Mouse (Mus musculus) neural tube, embryonic 12.5 days (tissue): ENCODE data around the gene Tpst2. TPM values are rescaled to one million over a fixed set of nuclear protein-coding genes. Genes with fewer than 3 reads are reported as not detected.
"Not testable (repeated sequence)": the region's sequence is repeated elsewhere in the genome, so short reads cannot be mapped to it uniquely, and the experiment has no call there.

Source experiments
- ATAC-seq: fragments of 200-750 bp; cut with Nextera tagmentation; 2 replicates; pipeline ENCODE4 v1.8.0; 2017; ENCODE audit warnings: low read depth, mild to moderate bottlenecking, moderate TSS enrichment, moderate library complexity; ENCODE audit not compliant: low FRiP score
- H3K27ac ChIP-seq: fragments of 300-500 bp; sonication (generic); 2 replicates; pipeline ENCODE4 v1.5.1; 2016
- H3K27me3 ChIP-seq: fragments of 300-500 bp; sonication (generic); replicated peaks from 2 replicates; pipeline ENCODE4 v1.6.1; 2016; ENCODE audit warnings: mild to moderate bottlenecking
- H3K36me3 ChIP-seq: fragments of 300-500 bp; sonication (generic); 2 replicates; pipeline ENCODE4 v1.6.1; 2016; ENCODE audit warnings: mild to moderate bottlenecking
- H3K4me1 ChIP-seq: fragments of 300-500 bp; sonication (generic); 2 replicates; pipeline ENCODE4 v1.6.1; 2016
- H3K4me2 ChIP-seq: fragments of 300-500 bp; sonication (generic); replicated peaks from 2 replicates; pipeline ENCODE4 v1.6.1; 2016; ENCODE audit warnings: mild to moderate bottlenecking
- H3K4me3 ChIP-seq: fragments of 300-500 bp; sonication (generic); 2 replicates; pipeline ENCODE4 v1.5.1; 2016
- H3K9ac ChIP-seq: fragments of 300-500 bp; sonication (generic); 2 replicates; pipeline ENCODE4 v1.6.1; 2016; ENCODE audit warnings: mild to moderate bottlenecking
- H3K9me3 ChIP-seq: fragments of 300-500 bp; sonication (generic); 2 replicates; pipeline ENCODE4 v1.6.1; 2016; ENCODE audit warnings: mild to moderate bottlenecking
- WGBS: fragments of 180-500 bp; shearing (Covaris S2); methylation state at CpG from one replicate; pipeline ENCODE4 v1.1.7; 2016; 5-methylcytosine and 5-hydroxymethylcytosine counted together
- polyA plus RNA-seq: library from polyadenylated mRNA; unstranded; fragments of >200 nt; fragmentation: Nextera tagmentation; extraction: Ambion mirVana; gene quantifications from 2 replicates; pipeline ENCODE4 v1.2.1, GENCODE M21; 2016

Gene Tpst2
- polyA plus RNA-seq, 1 experiment from 2014 or later: 28.7 TPM

- no peak overlapping the region for H3K27ac ChIP-seq
- peaks cover 5% of the 10 kb centered on the region for H3K4me1 ChIP-seq
- no peaks in the 10 kb centered on the region for H3K9me3 ChIP-seq
- no peak overlapping the region for H3K4me2 ChIP-seq
- H3K4me3 ChIP-seq: no peak overlapping the region
- 63% methylated on average over 5 of the region's 5 CpGs for WGBS
- H3K9ac ChIP-seq: no peak overlapping the region
- no peak for ATAC-seq
- no peaks in the 10 kb centered on the region for H3K27me3 ChIP-seq
- H3K36me3 ChIP-seq: peaks cover 18% of the 10 kb centered on the region
Measured at GRCm38 (mm10) chr5:112317328-112317727, 40.8 kb downstream of the Tpst2 start.

- WGBS: 57% methylated on average over 2 of the region's 2 CpGs
- H3K27ac ChIP-seq, H3K4me2 ChIP-seq, H3K36me3 ChIP-seq, H3K27me3 ChIP-seq, H3K9me3 ChIP-seq, ATAC-seq, H3K9ac ChIP-seq, H3K4me3 ChIP-seq, H3K4me1 ChIP-seq: not testable (repeated sequence)
Measured at GRCm38 (mm10) chr5:112319343-112319742, 42.9 kb downstream of the Tpst2 start.

GRCm38 (mm10) chr5:112320379-112320778, 43.9 kb downstream of the Tpst2 start:
- peaks cover under 1% of the 10 kb centered on the region for H3K36me3 ChIP-seq
- no peak overlapping the region for H3K4me2 ChIP-seq
- H3K27me3 ChIP-seq: no peaks in the 10 kb centered on the region
- ATAC-seq: no peak
- WGBS: 79% methylated on average over 5 of the region's 5 CpGs
- H3K27ac ChIP-seq: no peak overlapping the region
- no peak overlapping the region for H3K9ac ChIP-seq
- H3K9me3 ChIP-seq: no peaks in the 10 kb centered on the region
- H3K4me3 ChIP-seq: no peak overlapping the region
- peaks cover 9% of the 10 kb centered on the region; the same call in 1 of the 2 replicates for H3K4me1 ChIP-seq

- WGBS: 69% methylated on average over 6 of the region's 6 CpGs
- Histone ChIP-seq H3K4me3 (no peak overlapping the region), H3K36me3 (no peaks in the 10 kb centered on the region), H3K4me1 (peaks cover 15% of the 10 kb centered on the region), H3K9me3 (no peaks in the 10 kb centered on the region), H3K9ac (no peak overlapping the region), H3K27me3 (no peaks in the 10 kb centered on the region), H3K27ac (no peak overlapping the region), H3K4me2 (no peak overlapping the region)
- no peak for ATAC-seq
Measured at GRCm38 (mm10) chr5:112320936-112321335, 44.4 kb downstream of the Tpst2 start.

GRCm38 (mm10) chr5:112321376-112321775, 44.9 kb downstream of the Tpst2 start:
- H3K27me3 ChIP-seq: no peaks in the 10 kb centered on the region
- no peak overlapping the region for H3K27ac ChIP-seq
- no peak overlapping the region for H3K4me3 ChIP-seq
- no peak overlapping the region for H3K9ac ChIP-seq
- no peaks in the 10 kb centered on the region for H3K9me3 ChIP-seq
- no peaks in the 10 kb centered on the region for H3K36me3 ChIP-seq
- no peak for ATAC-seq
- H3K4me1 ChIP-seq: peaks cover 17% of the 10 kb centered on the region
- WGBS: 81% methylated on average over 4 of the region's 4 CpGs
- no peak overlapping the region for H3K4me2 ChIP-seq

- H3K27ac ChIP-seq: no peak overlapping the region
- ATAC-seq: no peak
- H3K4me3 ChIP-seq: no peak overlapping the region
- WGBS: 90% methylated on average over 6 of the region's 6 CpGs
- H3K36me3 ChIP-seq: 0 out of 2 replicates have a peak, but pooled peaks cover 6% of the 10 kb centered on the region
- no peaks in the 10 kb centered on the region for H3K27me3 ChIP-seq
- H3K9ac ChIP-seq: no peak overlapping the region
- H3K9me3 ChIP-seq: no peaks in the 10 kb centered on the region
- peaks cover 27% of the 10 kb centered on the region for H3K4me1 ChIP-seq
- no peak overlapping the region for H3K4me2 ChIP-seq
Measured at GRCm38 (mm10) chr5:112323246-112323645, 46.8 kb downstream of the Tpst2 start.

- Histone ChIP-seq H3K4me1 (peaks cover 27% of the 10 kb centered on the region), H3K4me2 (peak overlapping the region; percentile 80), H3K9me3 (no peaks in the 10 kb centered on the region), H3K27ac (no peak overlapping the region), H3K9ac (no peak overlapping the region), H3K27me3 (no peaks in the 10 kb centered on the region), H3K36me3 (peaks cover 19% of the 10 kb centered on the region), H3K4me3 (no peak overlapping the region)
- peak; percentile 60; the same call in 1 of the 2 replicates for ATAC-seq
- WGBS: 27% methylated on average over 24 of the region's 24 CpGs
Measured at GRCm38 (mm10) chr5:112324637-112325545, 48.4 kb downstream of the Tpst2 start.

- H3K4me2 ChIP-seq: peak within 1 kb of the TSS; percentile 80
- H3K9ac ChIP-seq: peak within 1 kb of the TSS; percentile 82
- peaks cover 28% of the 10 kb centered on the region for H3K36me3 ChIP-seq
- H3K27ac ChIP-seq: peak within 1 kb of the TSS; percentile 62; the same call in 1 of the 2 replicates
- H3K9me3 ChIP-seq: no peaks in the 10 kb centered on the region
- no peaks in the 10 kb centered on the region for H3K27me3 ChIP-seq
- ATAC-seq: peak; percentile 85
- peak within 1 kb of the TSS; percentile 97 for H3K4me3 ChIP-seq
- 10% methylated on average over 48 of the region's 48 CpGs for WGBS
- peaks cover 27% of the 10 kb centered on the region for H3K4me1 ChIP-seq
Measured at GRCm38 (mm10) chr5:112325546-112326445, 49.3 kb downstream of the Tpst2 start, which contains the start of gene Tfip11. Gene Tfip11, plus strand, starts transcription at chr5:112326358.

- 2% methylated on average over 32 of the region's 33 CpGs for WGBS
- Histone ChIP-seq H3K36me3 (peaks cover 35% of the 10 kb centered on the region), H3K4me3 (peak overlapping the region; percentile 97), H3K9me3 (no peaks in the 10 kb centered on the region), H3K4me2 (peak overlapping the region; percentile 80), H3K4me1 (peaks cover 27% of the 10 kb centered on the region), H3K27ac (no peak overlapping the region), H3K27me3 (no peaks in the 10 kb centered on the region), H3K9ac (peak overlapping the region; percentile 82)
- no peak; the same call in 1 of the 2 replicates for ATAC-seq
Measured at GRCm38 (mm10) chr5:112326446-112327009, 50.0 kb downstream of the Tpst2 start.

- Histone ChIP-seq H3K27me3 (no peaks in the 10 kb centered on the region), H3K4me2 (no peak overlapping the region), H3K4me3 (no peak overlapping the region), H3K36me3 (peaks cover 48% of the 10 kb centered on the region), H3K9ac (peak overlapping the region; percentile 8; the same call in 1 of the 2 replicates), H3K9me3 (no peaks in the 10 kb centered on the region), H3K27ac (no peak overlapping the region), H3K4me1 (peaks cover 27% of the 10 kb centered on the region)
- no peak for ATAC-seq
- 93% methylated on average over 15 of the region's 15 CpGs for whole genome bisulfite sequencing
Measured at GRCm38 (mm10) chr5:112327854-112328253, 51.4 kb downstream of the Tpst2 start.

GRCm38 (mm10) chr5:112329805-112330564, 53.5 kb downstream of the Tpst2 start:
- Histone ChIP-seq H3K27me3 (no peaks in the 10 kb centered on the region), H3K4me3 (no peak overlapping the region), H3K4me2 (no peak overlapping the region), H3K4me1 (peaks cover 22% of the 10 kb centered on the region), H3K27ac (no peak overlapping the region), H3K9me3 (no peaks in the 10 kb centered on the region), H3K36me3 (peaks cover 70% of the 10 kb centered on the region), H3K9ac (no peak overlapping the region)
- WGBS: 93% methylated on average over 14 of the region's 14 CpGs
- no peak for ATAC-seq
